Mouse (Mus musculus): ENCODE measurements at regions not wholly inside any gene's neighbourhood (a gene's known extent, or its start where the extent isn't known, plus 50 kb on each side); places are given as distances from the start of the nearest gene placed in this dataset.
A peak's percentile ranks its signal among the peaks of the same experiment; 100 is the strongest.

DNA sequence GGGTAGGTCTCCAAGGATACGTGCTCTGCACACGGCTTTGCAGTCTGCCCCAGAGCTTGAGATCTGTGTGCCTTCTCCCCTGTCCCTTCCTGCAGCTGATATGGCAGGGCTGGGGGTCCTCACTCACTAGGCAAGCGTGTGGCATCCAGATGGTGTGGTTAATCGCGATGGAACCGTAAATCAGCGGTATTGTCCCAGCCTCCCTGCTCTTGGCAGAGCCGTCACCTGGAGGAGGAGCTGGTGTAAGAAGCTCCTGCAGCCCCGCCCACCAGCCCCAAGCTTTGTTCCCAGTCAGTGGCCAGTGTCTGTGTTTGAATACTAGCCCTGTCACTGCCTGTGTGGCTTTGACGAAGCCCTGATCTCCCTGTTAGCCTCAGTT, 65.8 kb downstream of the Cstad start:
- H3K4me2 ChIP-seq (ENCODE audit: low read depth) = no peak overlapping the region
- no peaks in the 10 kb centered on the region for H3K9me3 ChIP-seq (ENCODE audit: low read length)
- H3K27me3 ChIP-seq (ENCODE audit: insufficient read depth, low read length) = no peaks in the 10 kb centered on the region
- H3K36me3 ChIP-seq (ENCODE audit: insufficient read depth) = no peaks in the 10 kb centered on the region
- no peak for TF ChIP-seq CTCF (IDR thresholded peaks at IDR 0.05; ENCODE audit: low read depth)
- H3K4me3 ChIP-seq (ENCODE audit: low read depth, low read length) = no peak overlapping the region
- 10% methylated on average over 10 of the region's 10 CpGs for WGBS
- DNase-seq (peak; percentile 64), ATAC-seq (no peak)
- peak overlapping the region; percentile 100 for H3K27ac ChIP-seq (ENCODE audit: low read depth, low read length)
- H3K4me1 ChIP-seq (ENCODE audit: insufficient read depth) = peaks cover 40% of the 10 kb centered on the region
- H3K9ac ChIP-seq = 0 out of 2 replicates have a peak overlapping the region, but pooled peaks have one; percentile 31

- Histone ChIP-seq H3K9me3 (ENCODE audit: low read length) (no peaks in the 10 kb centered on the region), H3K27ac (ENCODE audit: low read depth, low read length) (peak overlapping the region; percentile 100), H3K36me3 (ENCODE audit: insufficient read depth) (no peaks in the 10 kb centered on the region), H3K27me3 (ENCODE audit: insufficient read depth, low read length) (no peaks in the 10 kb centered on the region), H3K9ac (0 out of 2 replicates have a peak overlapping the region, but pooled peaks have one; percentile 31), H3K4me2 (ENCODE audit: low read depth) (no peak overlapping the region), H3K4me1 (ENCODE audit: insufficient read depth) (peaks cover 40% of the 10 kb centered on the region), H3K4me3 (ENCODE audit: low read depth, low read length) (no peak overlapping the region)
- DNase-seq = peak; percentile 49
- WGBS = 38% methylated on average over 11 of the region's 11 CpGs
- no peak for ATAC-seq
- no peak for TF ChIP-seq CTCF (IDR thresholded peaks at IDR 0.05; ENCODE audit: low read depth)
Measured at GRCm38 (mm10) chr2:30659836-30660612, 65.2 kb downstream of the Cstad start.

DNA sequence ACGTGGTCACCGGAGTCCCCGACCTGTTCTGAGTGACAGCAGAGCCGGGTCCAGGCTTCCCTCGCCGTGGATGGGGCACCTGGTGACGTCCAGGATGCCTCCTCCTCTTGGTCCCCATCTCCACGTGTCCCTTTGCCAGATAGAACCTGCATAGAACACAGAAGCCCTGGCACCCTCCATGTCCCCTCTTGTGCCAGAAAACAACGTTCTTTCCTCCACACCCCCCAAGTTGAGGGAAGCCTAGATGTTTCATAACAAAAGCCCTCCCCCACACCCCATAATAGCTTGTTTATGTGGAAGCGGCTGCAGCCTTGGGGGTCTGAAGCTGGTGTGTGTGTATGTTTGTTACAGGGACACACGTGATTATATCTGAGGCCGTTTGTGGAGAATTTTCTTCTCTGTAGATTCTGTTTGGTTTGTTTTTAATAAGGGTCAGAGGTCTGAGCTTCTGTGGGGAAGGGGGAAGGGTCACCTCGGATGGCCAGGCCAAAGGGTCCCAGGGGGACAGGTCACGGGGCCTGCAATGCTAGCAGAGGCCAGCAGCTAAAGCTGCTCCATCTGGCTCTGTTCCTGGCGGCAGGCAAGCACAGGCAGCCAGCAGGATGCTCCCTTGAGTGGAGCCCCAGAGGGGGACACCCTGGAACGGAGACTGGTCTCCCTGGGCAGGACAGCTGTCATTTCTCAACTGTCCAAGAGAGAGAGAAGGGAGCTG, 64.2 kb downstream of the Cstad start:
- Histone ChIP-seq H3K9ac (peak overlapping the region; percentile 84), H3K4me2 (ENCODE audit: low read depth) (peak overlapping the region; percentile 71), H3K4me3 (ENCODE audit: low read depth, low read length) (peak overlapping the region; percentile 17; the same call in 1 of the 2 replicates), H3K36me3 (ENCODE audit: insufficient read depth) (no peaks in the 10 kb centered on the region), H3K27me3 (ENCODE audit: insufficient read depth, low read length) (no peaks in the 10 kb centered on the region), H3K27ac (ENCODE audit: low read depth, low read length) (peak overlapping the region; percentile 100), H3K4me1 (ENCODE audit: insufficient read depth) (peaks cover 48% of the 10 kb centered on the region), H3K9me3 (ENCODE audit: low read length) (no peaks in the 10 kb centered on the region)
- DNase-seq = peak; percentile 87
- ATAC-seq = peak; percentile 65
- peak; percentile 35; the same call in 1 of the 2 replicates for TF ChIP-seq CTCF (IDR thresholded peaks at IDR 0.05; ENCODE audit: low read depth)
- 3% methylated on average over 16 of the region's 16 CpGs for WGBS

Small RNAs in the stretch of these regions (microRNA-seq; reads per million reads assigned to microRNA genes)
- gene Mir3089 = 0.85 to 1.2 reads per million in 2 experiments
